Mouse (Mus musculus) heart, embryonic 15.5 days (tissue): ENCODE data around the gene Eif3k. TPM values are rescaled to one million over a fixed set of nuclear protein-coding genes. Genes with fewer than 3 reads are reported as not detected.

Experiments used
- ATAC-seq: fragments of 200-750 bp; cut with Nextera tagmentation; replicated peaks from 2 replicates; pipeline ENCODE4 v1.8.0; 2017; ENCODE audit warnings: low read depth, moderate TSS enrichment; ENCODE audit not compliant: insufficient number of reproducible peaks, insufficient read depth, low FRiP score
- H3K27ac ChIP-seq: fragments of 300-500 bp; sonication (generic); 2 replicates; pipeline ENCODE4 v1.5.1; 2015; ENCODE audit warnings: mild to moderate bottlenecking, inconsistent platforms
- H3K27me3 ChIP-seq: fragments of 300-500 bp; sonication (generic); 2 replicates; pipeline ENCODE4 v1.6.1; 2015; ENCODE audit warnings: inconsistent platforms
- H3K36me3 ChIP-seq: fragments of 300-500 bp; sonication (generic); 2 replicates; pipeline ENCODE4 v1.6.1; 2015; ENCODE audit warnings: mild to moderate bottlenecking, inconsistent platforms
- H3K4me1 ChIP-seq: fragments of 300-500 bp; sonication (generic); replicated peaks from 2 replicates; pipeline ENCODE4 v1.6.1; 2015; ENCODE audit warnings: inconsistent platforms
- H3K4me2 ChIP-seq: fragments of 300-500 bp; sonication (generic); 2 replicates; pipeline ENCODE4 v1.6.1; 2015; ENCODE audit warnings: inconsistent platforms, mild to moderate bottlenecking, moderate library complexity
- H3K4me3 ChIP-seq: fragments of 300-500 bp; sonication (generic); 2 replicates; pipeline ENCODE4 v1.5.1; 2015; ENCODE audit warnings: mild to moderate bottlenecking, inconsistent platforms
- H3K9ac ChIP-seq: fragments of 300-500 bp; sonication (generic); 2 replicates; pipeline ENCODE4 v1.6.1; 2015; ENCODE audit warnings: mild to moderate bottlenecking, inconsistent platforms
- H3K9me3 ChIP-seq: fragments of 300-500 bp; sonication (generic); replicated peaks from 2 replicates; pipeline ENCODE4 v1.6.1; 2016; ENCODE audit warnings: inconsistent platforms
- WGBS: fragments of 180-500 bp; shearing (Covaris S2); methylation state at CpG from one replicate; pipeline ENCODE4 v1.1.7; 2015; ENCODE audit warnings: mixed read lengths; 5-methylcytosine and 5-hydroxymethylcytosine counted together
- polyA plus RNA-seq: library from polyadenylated mRNA; unstranded; fragments of >200 nt; fragmentation: Nextera tagmentation; extraction: Ambion mirVana; gene quantifications from 2 replicates; pipeline ENCODE4 v1.2.1, GENCODE M21; 2015

Gene Eif3k
- 239 and 261 TPM in 2 replicates for polyA plus RNA-seq

GRCm38 (mm10) chr7:28981651-28982273, at the start of gene Eif3k, which contains the start of gene Map4k1:
Gene Eif3k (minus strand): TSS chr7:28981864.
Gene Map4k1 (plus strand): TSS chr7:28982050.
- Histone ChIP-seq H3K9me3 (no peaks in the 10 kb centered on the region), H3K36me3 (peaks cover 27% of the 10 kb centered on the region), H3K27me3 (no peaks in the 10 kb centered on the region), H3K4me1 (peaks cover 18% of the 10 kb centered on the region), H3K27ac (peak within 1 kb of the TSS; percentile 86), H3K4me3 (peak within 1 kb of the TSS; percentile 80), H3K9ac (peak within 1 kb of the TSS; percentile 73), H3K4me2 (peak within 1 kb of the TSS; percentile 85)
- ATAC-seq: peak; percentile 94
- under 1% methylated on average over 36 of the region's 36 CpGs for WGBS

GRCm38 (mm10) chr7:29029690-29030656, 48.3 kb upstream of the Eif3k start:
- WGBS: 80% methylated on average over 14 of the region's 14 CpGs
- Histone ChIP-seq H3K4me3 (no peak overlapping the region), H3K9me3 (no peaks in the 10 kb centered on the region), H3K36me3 (no peaks in the 10 kb centered on the region), H3K9ac (no peak overlapping the region), H3K27ac (no peak overlapping the region), H3K4me1 (no peaks in the 10 kb centered on the region), H3K27me3 (no peaks in the 10 kb centered on the region), H3K4me2 (no peak overlapping the region)
- no peak for ATAC-seq

- no peak for ATAC-seq
- Histone ChIP-seq H3K27me3 (no peaks in the 10 kb centered on the region), H3K4me1 (no peaks in the 10 kb centered on the region), H3K4me2 (no peak overlapping the region), H3K4me3 (no peak overlapping the region), H3K9ac (no peak overlapping the region), H3K27ac (no peak overlapping the region), H3K9me3 (no peaks in the 10 kb centered on the region), H3K36me3 (no peaks in the 10 kb centered on the region)
- 83% methylated on average over 6 of the region's 6 CpGs for WGBS
Measured at GRCm38 (mm10) chr7:29028761-29029160, 47.1 kb upstream of the Eif3k start.

GRCm38 (mm10) chr7:29026811-29027210, 45.1 kb upstream of the Eif3k start:
- ATAC-seq: no peak
- H3K9ac ChIP-seq: no peak overlapping the region
- H3K9me3 ChIP-seq: no peaks in the 10 kb centered on the region
- H3K4me1 ChIP-seq: no peaks in the 10 kb centered on the region
- WGBS: 71% methylated on average over 4 of the region's 4 CpGs
- no peaks in the 10 kb centered on the region for H3K36me3 ChIP-seq
- no peaks in the 10 kb centered on the region for H3K27me3 ChIP-seq
- no peak overlapping the region for H3K4me2 ChIP-seq
- H3K27ac ChIP-seq: no peak overlapping the region
- no peak overlapping the region for H3K4me3 ChIP-seq

- WGBS: 78% methylated on average over 5 of the region's 5 CpGs
- H3K36me3 ChIP-seq: no peaks in the 10 kb centered on the region
- ATAC-seq: no peak
- no peak overlapping the region for H3K4me2 ChIP-seq
- no peak overlapping the region for H3K27ac ChIP-seq
- no peak overlapping the region for H3K4me3 ChIP-seq
- H3K9ac ChIP-seq: no peak overlapping the region
- peaks cover 3% of the 10 kb centered on the region for H3K27me3 ChIP-seq
- no peaks in the 10 kb centered on the region for H3K9me3 ChIP-seq
- H3K4me1 ChIP-seq: no peaks in the 10 kb centered on the region
Measured at GRCm38 (mm10) chr7:29026195-29026594, 44.5 kb upstream of the Eif3k start.

- no peak for ATAC-seq
- H3K36me3 ChIP-seq: no peaks in the 10 kb centered on the region
- no peak overlapping the region for H3K9ac ChIP-seq
- H3K9me3 ChIP-seq: no peaks in the 10 kb centered on the region
- peaks cover 9% of the 10 kb centered on the region for H3K27me3 ChIP-seq
- no peak overlapping the region for H3K27ac ChIP-seq
- H3K4me1 ChIP-seq: no peaks in the 10 kb centered on the region
- no peak overlapping the region for H3K4me2 ChIP-seq
- WGBS: 72% methylated on average over 7 of the region's 7 CpGs
- no peak overlapping the region for H3K4me3 ChIP-seq
Measured at GRCm38 (mm10) chr7:29025566-29025965, 43.9 kb upstream of the Eif3k start.

- no peaks in the 10 kb centered on the region for H3K9me3 ChIP-seq
- no peak overlapping the region for H3K4me2 ChIP-seq
- H3K9ac ChIP-seq: no peak overlapping the region
- H3K4me3 ChIP-seq: no peak overlapping the region
- no peak overlapping the region for H3K27ac ChIP-seq
- ATAC-seq: no peak
- WGBS: 79% methylated on average over 8 of the region's 8 CpGs
- H3K4me1 ChIP-seq: peaks cover 8% of the 10 kb centered on the region
- H3K27me3 ChIP-seq: peaks cover 30% of the 10 kb centered on the region
- no peaks in the 10 kb centered on the region for H3K36me3 ChIP-seq
Measured at GRCm38 (mm10) chr7:29023514-29023913, 41.9 kb upstream of the Eif3k start.

- Histone ChIP-seq H3K9me3 (no peaks in the 10 kb centered on the region), H3K4me3 (no peak overlapping the region), H3K4me2 (no peak overlapping the region), H3K4me1 (peaks cover 8% of the 10 kb centered on the region), H3K27ac (no peak overlapping the region), H3K9ac (no peak overlapping the region), H3K36me3 (no peaks in the 10 kb centered on the region), H3K27me3 (peaks cover 40% of the 10 kb centered on the region)
- WGBS: 82% methylated on average over 8 of the region's 8 CpGs
- ATAC-seq: no peak
Measured at GRCm38 (mm10) chr7:29022479-29022878, 40.8 kb upstream of the Eif3k start.

GRCm38 (mm10) chr7:29019447-29020220, 38.0 kb upstream of the Eif3k start:
- Histone ChIP-seq H3K4me3 (peak overlapping the region; percentile 49), H3K9ac (peak overlapping the region; percentile 29; the same call in 1 of the 2 replicates), H3K27me3 (peaks cover 52% of the 10 kb centered on the region), H3K4me2 (peak overlapping the region; percentile 74), H3K4me1 (peaks cover 8% of the 10 kb centered on the region), H3K9me3 (no peaks in the 10 kb centered on the region), H3K36me3 (no peaks in the 10 kb centered on the region), H3K27ac (no peak overlapping the region)
- 4% methylated on average over 88 of the region's 88 CpGs for WGBS
- no peak for ATAC-seq

GRCm38 (mm10) chr7:29017222-29017621, 35.6 kb upstream of the Eif3k start:
- Histone ChIP-seq H3K36me3 (no peaks in the 10 kb centered on the region), H3K27ac (no peak overlapping the region), H3K27me3 (peaks cover 52% of the 10 kb centered on the region), H3K9ac (no peak overlapping the region), H3K4me3 (no peak overlapping the region), H3K9me3 (no peaks in the 10 kb centered on the region), H3K4me2 (no peak overlapping the region), H3K4me1 (peaks cover 8% of the 10 kb centered on the region)
- no peak for ATAC-seq
- 81% methylated on average over 7 of the region's 7 CpGs for WGBS

GRCm38 (mm10) chr7:29016440-29016839, 34.8 kb upstream of the Eif3k start:
- Histone ChIP-seq H3K4me1 (peaks cover 8% of the 10 kb centered on the region), H3K9me3 (no peaks in the 10 kb centered on the region), H3K27ac (no peak overlapping the region), H3K36me3 (no peaks in the 10 kb centered on the region), H3K4me2 (no peak overlapping the region), H3K27me3 (peaks cover 51% of the 10 kb centered on the region), H3K9ac (no peak overlapping the region), H3K4me3 (no peak overlapping the region)
- 74% methylated on average over 7 of the region's 7 CpGs for WGBS
- ATAC-seq: no peak
